Comparison of ENCODE assay signal across 12 mouse cellular contexts in the genomic region with DNA sequence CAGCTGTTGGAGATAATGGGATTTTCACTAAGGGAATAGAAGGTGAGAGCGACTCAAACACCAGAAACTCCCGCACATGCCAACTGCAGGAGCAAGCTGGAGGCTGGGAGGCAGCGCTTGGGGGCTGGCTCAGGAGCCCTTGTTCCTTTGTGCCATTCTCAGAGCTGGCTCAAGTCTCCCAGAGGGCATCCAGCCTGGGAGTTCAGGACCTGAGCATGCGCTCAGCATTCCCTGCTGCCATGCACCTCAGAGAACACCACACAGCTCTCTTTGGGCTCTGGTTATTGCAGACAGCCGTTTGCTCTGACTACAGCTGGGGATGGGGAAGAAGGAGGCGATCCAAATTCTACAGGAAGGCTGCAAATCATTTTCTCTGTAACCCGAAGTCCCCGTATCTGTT.
A peak's percentile ranks its signal among the peaks of the same experiment; 100 is the strongest.
DNase-seq lines count a peak whose midpoint lies in the region; ATAC-seq and TF ChIP-seq lines count a peak whose summit lies in the region.
"Had no signal": no experiment of that assay in that cellular context is flagged by ENCODE, and none has a peak within 500 bp of the region (broad histone marks: within the 10 kb centered on the region; RNA-seq: fewer than 3 reads in every experiment).

No protein-coding gene starts in this region.

- no peak overlapping the region for H3K9ac ChIP-seq in midbrain, embryonic 11.5 days (ENCODE audit: low read length)
- H3K9ac ChIP-seq in embryonic facial prominence, embryonic 13.5 days: no peak overlapping the region
- no peak overlapping the region for H3K9ac ChIP-seq in midbrain, postnatal 0 days (replicated peaks; ENCODE audit: low read length, poor library complexity, severe bottlenecking)
- H3K9ac ChIP-seq: intestine, embryonic 15.5 days had no signal

- H3K27me3 ChIP-seq in midbrain, embryonic 10.5 days (ENCODE audit: low read depth, poor library complexity, severe bottlenecking): no peaks in the 10 kb centered on the region
- no peaks in the 10 kb centered on the region for H3K27me3 ChIP-seq in midbrain, embryonic 11.5 days (ENCODE audit: control insufficient read depth, insufficient read depth, low read length)
- H3K27me3 ChIP-seq in embryonic facial prominence, embryonic 13.5 days: no peaks in the 10 kb centered on the region
- H3K27me3 ChIP-seq in midbrain, postnatal 0 days (ENCODE audit: insufficient read depth, low read length): no peaks in the 10 kb centered on the region
- H3K27me3 ChIP-seq: intestine, embryonic 15.5 days had no signal

- TF ChIP-seq CTCF in midbrain, postnatal 0 days (IDR thresholded peaks at IDR 0.05): no peak

- H3K36me3 ChIP-seq in midbrain, embryonic 10.5 days: no peaks in the 10 kb centered on the region
- H3K36me3 ChIP-seq in midbrain, embryonic 11.5 days (ENCODE audit: control insufficient read depth, insufficient read depth, low read length): no peaks in the 10 kb centered on the region
- H3K36me3 ChIP-seq in embryonic facial prominence, embryonic 13.5 days: no peaks in the 10 kb centered on the region
- H3K36me3 ChIP-seq in midbrain, postnatal 0 days (ENCODE audit: insufficient read depth, low read length): no peaks in the 10 kb centered on the region
- H3K36me3 ChIP-seq: intestine, embryonic 15.5 days had no signal

- DNase-seq in heart, adult 11 months: peak; percentile 68
- no peak for DNase-seq in heart, adult 9 months (ENCODE audit: low spot score in 2 of 2)
- peak; percentile 27 for DNase-seq in midbrain, embryonic 10.5 days (ENCODE audit: low spot score)
- no peak for DNase-seq in midbrain, embryonic 11.5 days (ENCODE audit: low spot score, missing footprints)
- no peak for DNase-seq in midbrain, postnatal 0 days (ENCODE audit: low spot score)
- DNase-seq in adipocyte (ENCODE audit: low spot score): no peak
- DNase-seq: cerebellum, adult 9-11 months; lung, postnatal 4 days; thymus, postnatal 4 days had no signal

- H3K9me3 ChIP-seq in midbrain, embryonic 10.5 days (replicated peaks): no peaks in the 10 kb centered on the region
- H3K9me3 ChIP-seq in midbrain, embryonic 11.5 days (ENCODE audit: control insufficient read depth, low read length): no peaks in the 10 kb centered on the region
- no peaks in the 10 kb centered on the region for H3K9me3 ChIP-seq in embryonic facial prominence, embryonic 13.5 days
- no peaks in the 10 kb centered on the region for H3K9me3 ChIP-seq in midbrain, postnatal 0 days (ENCODE audit: low read length)
- H3K9me3 ChIP-seq: intestine, embryonic 15.5 days had no signal

- peaks cover 21% of the 10 kb centered on the region for H3K4me1 ChIP-seq in midbrain, embryonic 10.5 days
- H3K4me1 ChIP-seq in midbrain, embryonic 11.5 days (ENCODE audit: control insufficient read depth, insufficient read depth, low read length): peaks cover 3% of the 10 kb centered on the region
- peaks cover 11% of the 10 kb centered on the region for H3K4me1 ChIP-seq in embryonic facial prominence, embryonic 13.5 days
- peaks cover 6% of the 10 kb centered on the region; the same call in 1 of the 2 replicates for H3K4me1 ChIP-seq in midbrain, postnatal 0 days (ENCODE audit: insufficient read depth, low read length)
- H3K4me1 ChIP-seq: intestine, embryonic 15.5 days had no signal

- no peak overlapping the region for H3K4me3 ChIP-seq in midbrain, embryonic 10.5 days
- no peak overlapping the region for H3K4me3 ChIP-seq in midbrain, embryonic 11.5 days (ENCODE audit: low read depth, low read length)
- H3K4me3 ChIP-seq in embryonic facial prominence, embryonic 13.5 days: no peak overlapping the region
- no peak overlapping the region for H3K4me3 ChIP-seq in midbrain, postnatal 0 days (ENCODE audit: low read depth, low read length)
- H3K4me3 ChIP-seq: erythroblast, embryonic 14.5 days; intestine, embryonic 15.5 days had no signal

- no peak overlapping the region for H3K4me2 ChIP-seq in midbrain, embryonic 11.5 days
- H3K4me2 ChIP-seq in embryonic facial prominence, embryonic 13.5 days: peak overlapping the region; percentile 41
- H3K4me2 ChIP-seq in midbrain, postnatal 0 days (ENCODE audit: low read depth, low read length, poor library complexity, severe bottlenecking): peak overlapping the region; percentile 20; the same call in 1 of the 2 replicates
- H3K4me2 ChIP-seq: intestine, embryonic 15.5 days had no signal

- H3K27ac ChIP-seq in midbrain, embryonic 10.5 days (replicated peaks): peak overlapping the region; percentile 77
- H3K27ac ChIP-seq in midbrain, embryonic 11.5 days (ENCODE audit: low read depth, low read length): no peak overlapping the region
- 0 out of 2 replicates have a peak overlapping the region, but pooled peaks have one; percentile 4 for H3K27ac ChIP-seq in embryonic facial prominence, embryonic 13.5 days
- H3K27ac ChIP-seq in midbrain, postnatal 0 days (ENCODE audit: low read depth, low read length): no peak overlapping the region
- H3K27ac ChIP-seq: intestine, embryonic 15.5 days had no signal

- 61% methylated on average over 8 of the region's 8 CpGs for WGBS in midbrain, embryonic 10.5 days
- 55% methylated on average over 8 of the region's 8 CpGs for WGBS in midbrain, embryonic 11.5 days
- WGBS in embryonic facial prominence, embryonic 13.5 days: 22% methylated on average over 8 of the region's 8 CpGs
- WGBS in midbrain, postnatal 0 days: 42% methylated on average over 8 of the region's 8 CpGs

- ATAC-seq in midbrain, embryonic 11.5 days (ENCODE audit: low FRiP score): no peak
- ATAC-seq in embryonic facial prominence, embryonic 13.5 days (ENCODE audit: insufficient number of reproducible peaks, insufficient read depth, low FRiP score, low TSS enrichment, low read depth): no peak
- ATAC-seq in midbrain, postnatal 0 days (ENCODE audit: low FRiP score): no peak
- ATAC-seq: intestine, embryonic 15.5 days had no signal

Comparison
In these comparisons a context has a peak if more than half of its experiments do, and no peak if none do; other contexts are left out.
1. DNase-seq: peak in heart, adult 11 months (single experiment) and midbrain, embryonic 10.5 days (single experiment); none in heart, adult 9 months (0 of 2), midbrain, embryonic 11.5 days (single experiment), midbrain, postnatal 0 days (single experiment) and adipocyte (single experiment).
2. H3K27ac ChIP-seq: peak in midbrain, embryonic 10.5 days (single experiment) and embryonic facial prominence, embryonic 13.5 days (single experiment); none in midbrain, embryonic 11.5 days (single experiment) and midbrain, postnatal 0 days (single experiment).